Mouse (Mus musculus) ES-Bruce4 (cell line): ENCODE data around the gene Wnt10b. TPM values are rescaled to one million over a fixed set of nuclear protein-coding genes. Genes with fewer than 3 reads are reported as not detected.

Experiments
- H3K27ac ChIP-seq: 2 replicates; pipeline ENCODE4 v1.5.1; 2012; ENCODE audit warnings: low read length, inconsistent platforms; ENCODE audit not compliant: insufficient read depth
- H3K27me3 ChIP-seq: 2 replicates; pipeline ENCODE4 v1.6.1; 2012; ENCODE audit warnings: mild to moderate bottlenecking, low read length, inconsistent platforms; ENCODE audit not compliant: control insufficient read depth, poor library complexity, insufficient read depth, severe bottlenecking
- H3K36me3 ChIP-seq: 2 replicates; pipeline ENCODE4 v1.6.1; 2012; ENCODE audit warnings: inconsistent platforms, mild to moderate bottlenecking, low read length, moderate library complexity; ENCODE audit not compliant: control insufficient read depth, poor library complexity, insufficient read depth, severe bottlenecking
- H3K4me1 ChIP-seq: one replicate; pipeline ENCODE4 v1.8.1; 2011; ENCODE audit warnings: low read length; ENCODE audit not compliant: control insufficient read depth, insufficient read depth
- H3K4me3 ChIP-seq: 2 replicates; pipeline ENCODE4 v1.5.1; 2011; ENCODE audit warnings: low read depth, mild to moderate bottlenecking, low read length
- H3K9ac ChIP-seq: 2 replicates; pipeline ENCODE4 v1.6.1; 2012; ENCODE audit warnings: low read depth, mild to moderate bottlenecking, inconsistent platforms; ENCODE audit not compliant: poor library complexity, severe bottlenecking
- H3K9me3 ChIP-seq: replicated peaks from 2 replicates; pipeline ENCODE4 v1.6.1; 2012; ENCODE audit warnings: mild to moderate bottlenecking, low read length, inconsistent platforms; ENCODE audit not compliant: control insufficient read depth, poor library complexity, insufficient read depth, severe bottlenecking
- CTCF ChIP-seq: IDR thresholded peaks from one replicate; pipeline ENCODE4 v1.8.1; 2011; ENCODE audit warnings: low read depth, low read length
- EP300 ChIP-seq: IDR thresholded peaks from 2 replicates; pipeline ENCODE4 v1.6.1; 2011; ENCODE audit warnings: low read depth, low read length; ENCODE audit not compliant: insufficient read depth
- POLR2A ChIP-seq: IDR thresholded peaks from one replicate; pipeline ENCODE4 v1.8.1; 2011; ENCODE audit warnings: low read length; ENCODE audit not compliant: insufficient read depth
- polyA plus RNA-seq: library from polyadenylated mRNA; stranded (reverse); fragments of >200 nt; gene quantifications from 2 replicates; pipeline ENCODE4 v1.2.4, GENCODE M21; 2011; ENCODE audit warnings: low read depth; ENCODE audit not compliant: missing spikeins, insufficient read depth, insufficient read length

Wnt10b gene
- polyA plus RNA-seq, 1 experiment: 1.8 TPM

DNA sequence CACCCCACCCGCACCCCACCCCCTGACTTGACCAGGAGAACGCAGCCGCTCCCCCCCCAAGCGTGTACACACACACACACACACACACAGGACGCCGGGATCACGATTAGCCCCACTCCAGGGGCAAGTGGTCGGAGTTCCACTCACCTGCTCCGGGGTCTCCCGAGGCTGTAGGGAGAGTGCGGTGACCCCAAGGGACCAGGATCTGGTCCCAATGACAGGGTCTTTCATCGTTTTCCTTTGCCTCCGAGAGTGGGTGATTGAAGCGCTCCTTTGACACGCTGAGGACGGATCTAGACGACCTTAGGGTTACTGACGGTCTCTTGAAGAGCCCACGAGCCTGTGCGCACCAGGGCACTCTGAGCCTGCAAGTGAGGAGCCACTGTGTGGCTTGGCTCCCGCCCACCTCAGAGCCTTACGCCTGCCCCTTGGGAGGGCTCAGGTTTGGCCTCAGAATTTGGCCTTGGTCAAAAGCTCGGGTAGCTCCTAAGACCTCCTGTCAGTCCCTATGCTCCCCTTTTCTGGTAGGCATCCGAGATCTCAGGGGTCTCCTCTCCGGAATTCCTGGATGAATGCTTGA is 331 bp upstream of the Wnt10b start:
- no peak for TF ChIP-seq EP300
- no peak for TF ChIP-seq CTCF
- no peak for TF ChIP-seq POLR2A
- Histone ChIP-seq H3K27ac (no peak overlapping the region), H3K27me3 (peaks cover 30% of the 10 kb centered on the region), H3K4me3 (peak overlapping the region; percentile 22), H3K9ac (no peak overlapping the region), H3K4me1 (no peaks in the 10 kb centered on the region), H3K9me3 (no peaks in the 10 kb centered on the region), H3K36me3 (no peaks in the 10 kb centered on the region)

DNA sequence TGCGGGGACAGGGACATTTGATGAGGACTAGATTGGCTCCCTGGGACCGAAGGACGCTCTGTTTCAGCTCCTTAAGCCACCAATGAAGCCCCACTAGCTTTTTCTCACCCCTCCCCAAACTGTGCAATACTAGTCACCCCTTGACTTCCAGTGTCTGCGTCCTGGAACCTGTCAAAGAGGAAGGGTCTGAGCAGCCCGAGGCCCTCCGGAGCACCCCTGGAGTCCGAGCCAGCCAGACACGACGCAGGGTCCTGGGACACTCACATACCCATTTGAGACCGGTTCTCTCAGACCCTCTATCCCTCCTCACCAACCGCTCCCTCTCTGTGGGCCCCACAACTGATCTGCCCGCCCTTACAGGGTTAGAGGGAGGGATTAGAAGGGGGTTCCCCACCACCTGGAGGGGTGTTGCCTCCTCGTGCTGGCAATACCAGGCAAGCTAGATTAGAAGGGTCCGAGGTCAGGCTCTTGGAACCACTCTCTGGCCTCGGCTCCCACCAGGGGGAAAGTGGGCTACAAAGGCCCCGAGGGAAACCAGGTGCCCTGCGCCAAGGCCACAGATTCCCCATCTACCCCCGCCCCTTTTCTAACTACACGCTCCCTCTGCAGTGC is 839 bp downstream of the Wnt10b start:
- H3K9me3 ChIP-seq: no peaks in the 10 kb centered on the region
- H3K27ac ChIP-seq: no peak overlapping the region
- no peaks in the 10 kb centered on the region for H3K36me3 ChIP-seq
- no peak overlapping the region for H3K4me3 ChIP-seq
- H3K27me3 ChIP-seq: peaks cover 30% of the 10 kb centered on the region
- 0 out of 2 replicates have a peak overlapping the region, but pooled peaks have one; percentile 39 for H3K9ac ChIP-seq
- TF ChIP-seq POLR2A: no peak
- TF ChIP-seq EP300: no peak
- TF ChIP-seq CTCF: no peak
- peaks cover 2% of the 10 kb centered on the region for H3K4me1 ChIP-seq

DNA sequence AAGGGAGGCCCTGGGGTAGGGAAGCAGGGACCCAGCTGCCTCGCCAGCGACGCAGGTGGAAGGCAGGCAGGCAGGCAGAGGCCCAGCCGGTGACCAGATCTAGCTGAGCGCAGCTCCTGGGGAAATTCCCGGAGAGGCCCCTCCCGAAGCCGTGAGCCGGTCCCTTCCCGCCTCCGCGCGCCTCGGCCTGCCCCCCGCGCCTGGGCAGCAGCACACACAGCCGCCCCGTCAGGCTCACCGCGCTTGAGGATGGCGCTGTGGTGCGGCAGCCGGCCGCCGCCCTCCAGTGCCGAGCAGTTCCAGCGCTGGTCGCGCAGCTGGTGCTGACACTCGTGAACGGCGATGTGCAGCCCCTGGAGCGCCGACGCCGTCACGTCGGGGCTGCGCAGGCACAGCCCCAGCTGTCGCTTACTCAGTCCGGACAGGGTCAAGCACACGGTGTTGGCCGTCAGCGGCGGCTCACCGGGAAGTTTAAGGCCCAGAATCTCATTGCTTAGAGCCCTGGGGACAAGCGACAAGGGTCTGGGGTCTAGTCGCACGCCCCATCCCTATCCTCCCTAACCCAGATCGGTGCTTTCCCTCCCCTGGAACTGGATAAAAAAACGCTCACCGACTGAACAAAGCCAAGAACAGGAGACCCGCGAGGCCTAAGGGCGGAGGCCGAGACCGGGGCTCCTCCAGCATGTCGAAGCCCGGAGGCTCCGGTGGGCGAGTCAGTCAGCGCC is 1.5 kb downstream of the Wnt10b start:
- peak overlapping the region; percentile 39; the same call in 1 of the 2 replicates for H3K9ac ChIP-seq
- H3K36me3 ChIP-seq: no peaks in the 10 kb centered on the region
- TF ChIP-seq POLR2A (no peak), EP300 (no peak), CTCF (no peak)
- peak overlapping the region; percentile 24 for H3K4me3 ChIP-seq
- no peak overlapping the region for H3K27ac ChIP-seq
- H3K4me1 ChIP-seq: peaks cover 2% of the 10 kb centered on the region
- H3K27me3 ChIP-seq: peaks cover 30% of the 10 kb centered on the region
- H3K9me3 ChIP-seq: no peaks in the 10 kb centered on the region

DNA sequence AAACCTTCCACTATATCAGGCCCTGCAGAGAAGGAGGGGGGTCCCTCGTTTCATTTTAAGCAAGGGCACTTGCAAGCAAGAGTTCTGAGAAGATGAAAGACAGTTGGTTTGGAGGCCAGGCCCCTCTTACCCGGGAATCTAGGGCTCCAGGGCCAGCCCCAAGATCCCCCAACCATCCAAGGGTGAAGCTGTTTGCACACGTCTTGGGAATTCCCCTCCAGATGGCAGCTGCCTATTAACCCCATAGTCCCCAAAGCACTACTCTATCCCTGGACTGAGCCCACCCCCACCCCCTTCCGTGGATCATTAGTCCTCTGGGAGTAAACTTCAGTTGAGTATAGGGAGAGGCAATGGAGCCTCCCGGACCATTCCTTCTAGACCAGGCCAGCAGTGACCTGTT is 2.4 kb downstream of the Wnt10b start:
- H3K27me3 ChIP-seq: peaks cover 30% of the 10 kb centered on the region
- no peak overlapping the region for H3K27ac ChIP-seq
- H3K4me3 ChIP-seq: no peak overlapping the region
- no peaks in the 10 kb centered on the region for H3K9me3 ChIP-seq
- TF ChIP-seq POLR2A (no peak), EP300 (no peak), CTCF (no peak)
- H3K36me3 ChIP-seq: no peaks in the 10 kb centered on the region
- peaks cover 2% of the 10 kb centered on the region for H3K4me1 ChIP-seq
- H3K9ac ChIP-seq: no peak overlapping the region

DNA sequence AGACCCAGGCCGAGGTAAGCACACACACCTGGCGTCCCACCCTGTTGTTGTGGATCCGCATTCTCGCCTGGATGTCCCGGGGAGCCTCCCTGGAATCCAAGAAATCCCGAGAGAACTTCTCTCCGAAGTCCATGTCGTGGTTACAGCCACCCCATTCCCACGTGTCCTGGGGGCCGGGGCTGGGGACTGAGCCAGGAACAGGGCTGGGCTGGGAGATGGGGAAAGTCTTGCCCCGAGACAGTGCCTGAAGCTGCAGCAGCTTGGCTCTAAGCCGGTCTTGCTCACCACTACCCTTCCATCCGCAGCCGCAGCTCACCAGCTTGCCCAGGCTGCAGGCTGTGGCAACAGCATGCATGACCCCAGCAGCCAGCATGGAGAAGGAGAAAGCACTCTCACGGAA is 3.9 kb downstream of the Wnt10b start:
- H3K4me1 ChIP-seq: peaks cover 2% of the 10 kb centered on the region
- TF ChIP-seq EP300 (no peak), CTCF (no peak), POLR2A (no peak)
- peaks cover 28% of the 10 kb centered on the region for H3K27me3 ChIP-seq
- H3K9ac ChIP-seq: no peak overlapping the region
- no peak overlapping the region for H3K27ac ChIP-seq
- no peaks in the 10 kb centered on the region for H3K36me3 ChIP-seq
- no peak overlapping the region for H3K4me3 ChIP-seq
- H3K9me3 ChIP-seq: no peaks in the 10 kb centered on the region

DNA sequence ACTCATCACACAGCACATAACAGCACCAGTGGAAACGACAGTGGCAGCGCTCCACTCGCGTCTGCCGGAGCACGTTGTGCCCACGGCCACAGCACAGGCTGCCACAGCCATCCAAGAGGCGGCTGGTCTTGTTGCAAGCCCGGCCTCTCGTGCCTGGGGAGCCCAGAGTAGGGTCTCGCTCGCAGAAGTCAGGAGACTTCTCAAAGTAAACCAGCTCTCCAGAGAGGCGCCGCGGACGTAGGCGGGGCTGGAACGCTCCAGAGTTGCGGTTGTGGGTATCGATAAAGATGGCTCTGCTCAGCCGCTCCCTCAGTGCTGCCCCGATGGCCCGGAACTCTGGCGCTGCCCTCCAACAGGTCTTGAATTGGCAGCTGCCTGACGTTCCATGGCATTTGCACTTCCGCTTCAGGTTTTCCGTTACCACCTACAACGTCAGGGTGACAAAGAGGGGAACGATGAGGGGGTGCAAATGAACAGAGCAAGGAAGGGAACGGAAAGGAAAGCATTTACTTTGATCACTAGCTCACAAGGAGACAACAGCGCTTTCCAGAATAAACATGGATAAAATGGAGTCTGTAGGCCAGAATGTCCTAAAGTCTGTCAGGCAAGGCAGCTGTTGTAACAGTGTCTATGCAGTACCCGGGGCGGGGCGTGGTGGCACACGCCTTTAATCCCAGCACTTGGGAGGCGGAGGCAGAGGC is 5.3 kb downstream of the Wnt10b start:
- TF ChIP-seq CTCF (no peak), EP300 (no peak), POLR2A (no peak)
- Histone ChIP-seq H3K9me3 (no peaks in the 10 kb centered on the region), H3K27me3 (peaks cover 18% of the 10 kb centered on the region), H3K4me1 (peaks cover 2% of the 10 kb centered on the region), H3K4me3 (peak overlapping the region; percentile 57), H3K36me3 (no peaks in the 10 kb centered on the region), H3K27ac (no peak overlapping the region), H3K9ac (no peak overlapping the region)
